Mouse (Mus musculus): ENCODE measurements around the gene Hmgb1. TPM values are rescaled to one million over a fixed set of nuclear protein-coding genes. Genes with fewer than 3 reads are reported as not detected.
A peak's percentile ranks its signal among the peaks of the same experiment; 100 is the strongest.

The Hmgb1 gene
- 2,416 and 2,529 TPM in 2 replicates for polyA plus RNA-seq (2014; fragmentation: Nextera tagmentation; extraction: Ambion mirVana)

- Histone ChIP-seq H3K27me3 (ENCODE audit: control insufficient read depth, insufficient read depth, low read length) (no peaks in the 10 kb centered on the region), H3K4me3 (ENCODE audit: low read depth, low read length) (peak within 1 kb of the TSS; percentile 83), H3K27ac (replicated peaks; ENCODE audit: low read depth, low read length) (peak within 1 kb of the TSS; percentile 88), H3K4me1 (ENCODE audit: control insufficient read depth, insufficient read depth, low read length) (peaks cover 13% of the 10 kb centered on the region), H3K9me3 (ENCODE audit: control insufficient read depth, low read length) (no peaks in the 10 kb centered on the region), H3K36me3 (ENCODE audit: control insufficient read depth, insufficient read depth, low read length) (no peaks in the 10 kb centered on the region; the same call in 1 of the 2 replicates), H3K4me2 (ENCODE audit: low read depth, severe bottlenecking) (peak within 1 kb of the TSS; percentile 61), H3K9ac (ENCODE audit: low read length) (peak within 1 kb of the TSS; percentile 86)
- ATAC-seq (ENCODE audit: insufficient number of reproducible peaks, low FRiP score, low TSS enrichment, low read depth) = peak; percentile 97
- DNase-seq (ENCODE audit: low spot score) = peak; percentile 99
- whole genome bisulfite sequencing = under 1% methylated on average over 58 of the region's 59 CpGs
These were observed at the start of gene Hmgb1, which contains the start of gene Uspl1 for GRCm38 (mm10) chr5:149184104-149184843. TSS of gene Hmgb1 (minus strand) at chr5:149184489. TSS of gene Uspl1 (plus strand) at chr5:149184350.

- DNase-seq (ENCODE audit: low spot score) (no peak), ATAC-seq (ENCODE audit: insufficient number of reproducible peaks, low FRiP score, low TSS enrichment, low read depth) (peak; percentile 13)
- Histone ChIP-seq H3K27me3 (ENCODE audit: control insufficient read depth, insufficient read depth, low read length) (no peaks in the 10 kb centered on the region), H3K4me1 (ENCODE audit: control insufficient read depth, insufficient read depth, low read length) (no peaks in the 10 kb centered on the region), H3K4me2 (ENCODE audit: low read depth, severe bottlenecking) (peak overlapping the region; percentile 27), H3K27ac (replicated peaks; ENCODE audit: low read depth, low read length) (peak overlapping the region; percentile 60), H3K4me3 (ENCODE audit: low read depth, low read length) (peak overlapping the region; percentile 36), H3K36me3 (ENCODE audit: control insufficient read depth, insufficient read depth, low read length) (no peaks in the 10 kb centered on the region), H3K9me3 (ENCODE audit: control insufficient read depth, low read length) (no peaks in the 10 kb centered on the region), H3K9ac (ENCODE audit: low read length) (peak overlapping the region; percentile 56)
- WGBS = 72% methylated on average over 18 of the region's 18 CpGs
These were observed 45.5 kb upstream of the Hmgb1 start for GRCm38 (mm10) chr5:149229619-149230339.

- 0 out of 2 replicates have a peak, but pooled peaks cover 2% of the 10 kb centered on the region for H3K4me1 ChIP-seq (ENCODE audit: control insufficient read depth, insufficient read depth, low read length)
- H3K36me3 ChIP-seq (ENCODE audit: control insufficient read depth, insufficient read depth, low read length) = no peaks in the 10 kb centered on the region
- WGBS = 3% methylated on average over 55 of the region's 55 CpGs
- H3K9ac ChIP-seq (ENCODE audit: low read length) = peak overlapping the region; percentile 56
- H3K9me3 ChIP-seq (ENCODE audit: control insufficient read depth, low read length) = no peaks in the 10 kb centered on the region
- H3K27me3 ChIP-seq (ENCODE audit: control insufficient read depth, insufficient read depth, low read length) = no peaks in the 10 kb centered on the region
- DNase-seq (ENCODE audit: low spot score) (peak; percentile 100), ATAC-seq (ENCODE audit: insufficient number of reproducible peaks, low FRiP score, low TSS enrichment, low read depth) (peak; percentile 98)
- peak overlapping the region; percentile 28; the same call in 1 of the 2 replicates for H3K4me2 ChIP-seq (ENCODE audit: low read depth, severe bottlenecking)
- peak overlapping the region; percentile 36 for H3K4me3 ChIP-seq (ENCODE audit: low read depth, low read length)
- H3K27ac ChIP-seq (replicated peaks; ENCODE audit: low read depth, low read length) = peak overlapping the region; percentile 60
These were observed 44.7 kb upstream of the Hmgb1 start for GRCm38 (mm10) chr5:149228700-149229618.

GRCm38 (mm10) chr5:149224666-149225065, 40.4 kb upstream of the Hmgb1 start:
- 46% methylated on average over 7 of the region's 7 CpGs for WGBS
- ATAC-seq (ENCODE audit: insufficient number of reproducible peaks, low FRiP score, low TSS enrichment, low read depth) = no peak
- H3K9ac ChIP-seq (ENCODE audit: low read length) = no peak overlapping the region

GRCm38 (mm10) chr5:149221355-149221754, 37.1 kb upstream of the Hmgb1 start:
- Histone ChIP-seq H3K27ac (replicated peaks; ENCODE audit: low read depth, low read length) (no peak overlapping the region), H3K36me3 (ENCODE audit: control insufficient read depth, insufficient read depth, low read length) (no peaks in the 10 kb centered on the region), H3K4me2 (ENCODE audit: low read depth, severe bottlenecking) (no peak overlapping the region), H3K27me3 (ENCODE audit: control insufficient read depth, insufficient read depth, low read length) (no peaks in the 10 kb centered on the region), H3K4me1 (ENCODE audit: control insufficient read depth, insufficient read depth, low read length) (0 out of 2 replicates have a peak, but pooled peaks cover 2% of the 10 kb centered on the region), H3K9me3 (ENCODE audit: control insufficient read depth, low read length) (no peaks in the 10 kb centered on the region), H3K4me3 (ENCODE audit: low read depth, low read length) (no peak overlapping the region), H3K9ac (ENCODE audit: low read length) (no peak overlapping the region)
- 90% methylated on average over 4 of the region's 4 CpGs for WGBS
- ATAC-seq (ENCODE audit: insufficient number of reproducible peaks, low FRiP score, low TSS enrichment, low read depth) (no peak), DNase-seq (ENCODE audit: low spot score) (no peak)

More at GRCm38 (mm10) chr5:149224666-149225065, 40.4 kb upstream of the Hmgb1 start:
- 0 out of 2 replicates have a peak, but pooled peaks cover 2% of the 10 kb centered on the region for H3K4me1 ChIP-seq (ENCODE audit: control insufficient read depth, insufficient read depth, low read length)
- no peaks in the 10 kb centered on the region for H3K9me3 ChIP-seq (ENCODE audit: control insufficient read depth, low read length)
- H3K27ac ChIP-seq (replicated peaks; ENCODE audit: low read depth, low read length) = no peak overlapping the region
- H3K4me3 ChIP-seq (ENCODE audit: low read depth, low read length) = no peak overlapping the region
- no peaks in the 10 kb centered on the region for H3K27me3 ChIP-seq (ENCODE audit: control insufficient read depth, insufficient read depth, low read length)
- no peak overlapping the region for H3K4me2 ChIP-seq (ENCODE audit: low read depth, severe bottlenecking)
- no peaks in the 10 kb centered on the region for H3K36me3 ChIP-seq (ENCODE audit: control insufficient read depth, insufficient read depth, low read length)
- DNase-seq (ENCODE audit: low spot score) = no peak

- Histone ChIP-seq H3K36me3 (ENCODE audit: control insufficient read depth, insufficient read depth, low read length) (no peaks in the 10 kb centered on the region), H3K4me3 (ENCODE audit: low read depth, low read length) (no peak overlapping the region), H3K27ac (replicated peaks; ENCODE audit: low read depth, low read length) (no peak overlapping the region), H3K9ac (ENCODE audit: low read length) (no peak overlapping the region), H3K27me3 (ENCODE audit: control insufficient read depth, insufficient read depth, low read length) (no peaks in the 10 kb centered on the region), H3K4me1 (ENCODE audit: control insufficient read depth, insufficient read depth, low read length) (0 out of 2 replicates have a peak, but pooled peaks cover 2% of the 10 kb centered on the region), H3K9me3 (ENCODE audit: control insufficient read depth, low read length) (no peaks in the 10 kb centered on the region), H3K4me2 (ENCODE audit: low read depth, severe bottlenecking) (no peak overlapping the region)
- 83% methylated on average over 3 of the region's 3 CpGs for WGBS
- ATAC-seq (ENCODE audit: insufficient number of reproducible peaks, low FRiP score, low TSS enrichment, low read depth) = no peak
- no peak for DNase-seq (ENCODE audit: low spot score)
These were observed 35.2 kb upstream of the Hmgb1 start for GRCm38 (mm10) chr5:149219493-149219892.

GRCm38 (mm10) chr5:149217524-149218357, 33.5 kb upstream of the Hmgb1 start:
- no peak overlapping the region for H3K4me3 ChIP-seq (ENCODE audit: low read depth, low read length)
- peaks cover 11% of the 10 kb centered on the region; the same call in 1 of the 2 replicates for H3K36me3 ChIP-seq (ENCODE audit: control insufficient read depth, insufficient read depth, low read length)

More at GRCm38 (mm10) chr5:149217524-149218357, 33.5 kb upstream of the Hmgb1 start:
- Histone ChIP-seq H3K9ac (ENCODE audit: low read length) (no peak overlapping the region), H3K4me2 (ENCODE audit: low read depth, severe bottlenecking) (no peak overlapping the region), H3K27ac (replicated peaks; ENCODE audit: low read depth, low read length) (no peak overlapping the region), H3K27me3 (ENCODE audit: control insufficient read depth, insufficient read depth, low read length) (no peaks in the 10 kb centered on the region), H3K9me3 (ENCODE audit: control insufficient read depth, low read length) (no peaks in the 10 kb centered on the region), H3K4me1 (ENCODE audit: control insufficient read depth, insufficient read depth, low read length) (no peaks in the 10 kb centered on the region)
- ATAC-seq (ENCODE audit: insufficient number of reproducible peaks, low FRiP score, low TSS enrichment, low read depth) (no peak), DNase-seq (ENCODE audit: low spot score) (no peak)
- WGBS = 85% methylated on average over 6 of the region's 6 CpGs

Data from limb, embryonic 11.5 days (tissue).